8 mouse cellular contexts compared by ENCODE assay signal in the genomic region with DNA sequence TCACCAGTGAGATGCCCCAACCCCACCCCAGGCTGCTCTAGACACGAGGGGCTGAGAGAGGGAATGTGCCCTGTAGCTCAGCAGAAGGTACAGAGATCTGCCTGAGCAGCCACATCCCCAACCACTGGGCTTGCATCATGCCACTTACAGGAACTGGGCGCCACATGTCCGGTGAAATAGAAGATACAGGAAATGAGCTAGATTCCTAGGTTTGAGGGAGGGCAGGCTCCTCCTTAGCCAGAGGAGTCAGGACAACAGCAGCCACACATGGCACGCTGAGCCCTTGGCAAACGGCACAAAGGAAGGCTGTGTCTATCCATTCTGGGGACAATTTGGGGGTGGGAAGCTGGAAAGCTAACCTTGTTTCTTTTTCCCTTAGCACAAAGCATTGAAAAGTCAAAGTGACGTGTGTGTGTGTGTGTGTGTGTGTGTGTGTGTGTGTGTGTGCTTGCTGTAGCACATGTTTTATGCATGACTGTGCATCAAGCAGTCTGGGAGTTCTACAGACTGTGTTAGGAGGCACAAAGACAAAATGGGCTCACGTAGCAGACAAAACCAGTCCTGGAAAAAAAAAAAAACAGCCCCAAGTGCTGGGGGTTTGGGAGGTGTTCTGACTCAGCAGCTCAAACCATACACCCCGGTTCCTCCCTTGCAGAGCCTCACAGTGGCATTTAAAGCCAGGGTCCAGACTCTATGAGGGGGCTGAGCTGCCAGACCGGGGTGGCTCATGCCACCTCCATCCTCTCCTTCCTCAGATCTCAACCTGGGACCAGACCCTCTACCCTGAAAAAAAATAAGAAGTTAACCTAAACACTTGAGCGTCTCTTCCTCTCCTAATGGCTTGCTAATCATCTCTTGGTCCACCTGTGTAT.
DNase-seq lines count a peak whose midpoint lies in the region; ATAC-seq and TF ChIP-seq lines count a peak whose summit lies in the region.

No protein-coding gene starts in this region.

- no peaks in the 10 kb centered on the region for H3K4me1 ChIP-seq in heart, postnatal 0 days (ENCODE audit: control insufficient read depth, insufficient read depth)
- no peaks in the 10 kb centered on the region for H3K4me1 ChIP-seq in heart, embryonic 12.5 days (replicated peaks)
- H3K4me1 ChIP-seq in hindbrain, embryonic 13.5 days (replicated peaks): peaks cover 20% of the 10 kb centered on the region
- no peaks in the 10 kb centered on the region for H3K4me1 ChIP-seq in limb, embryonic 11.5 days (ENCODE audit: control insufficient read depth, insufficient read depth, low read length)
- peaks cover 11% of the 10 kb centered on the region for H3K4me1 ChIP-seq in midbrain, embryonic 14.5 days (ENCODE audit: control insufficient read depth, insufficient read depth, low read length)

- no peaks in the 10 kb centered on the region for H3K36me3 ChIP-seq in heart, postnatal 0 days (replicated peaks; ENCODE audit: control insufficient read depth, insufficient read depth, low read length)
- H3K36me3 ChIP-seq in heart, embryonic 12.5 days: no peaks in the 10 kb centered on the region
- H3K36me3 ChIP-seq in hindbrain, embryonic 13.5 days: no peaks in the 10 kb centered on the region
- H3K36me3 ChIP-seq in limb, embryonic 11.5 days (ENCODE audit: control insufficient read depth, insufficient read depth, low read length): no peaks in the 10 kb centered on the region
- H3K36me3 ChIP-seq in midbrain, embryonic 14.5 days (ENCODE audit: control insufficient read depth, insufficient read depth, low read length): no peaks in the 10 kb centered on the region

- TF ChIP-seq EP300 in heart, postnatal 0 days (IDR thresholded peaks at IDR 0.05; ENCODE audit: low read depth): no peak

- H3K4me2 ChIP-seq in heart, postnatal 0 days (ENCODE audit: low read depth, low read length): no peak overlapping the region
- H3K4me2 ChIP-seq in heart, embryonic 12.5 days: no peak overlapping the region
- no peak overlapping the region for H3K4me2 ChIP-seq in hindbrain, embryonic 13.5 days
- no peak overlapping the region for H3K4me2 ChIP-seq in limb, embryonic 11.5 days (ENCODE audit: low read depth, severe bottlenecking)
- no peak overlapping the region for H3K4me2 ChIP-seq in midbrain, embryonic 14.5 days (ENCODE audit: low read length)

- peak; percentile 60 for ATAC-seq in heart, postnatal 0 days (ENCODE audit: insufficient read depth, low read depth)
- ATAC-seq in heart, embryonic 12.5 days (ENCODE audit: insufficient number of reproducible peaks, low FRiP score): no peak
- peak; percentile 87 for ATAC-seq in hindbrain, embryonic 13.5 days (ENCODE audit: low FRiP score)
- ATAC-seq in limb, embryonic 11.5 days (ENCODE audit: insufficient number of reproducible peaks, low FRiP score, low TSS enrichment, low read depth): no peak
- peak; percentile 84 for ATAC-seq in midbrain, embryonic 14.5 days (ENCODE audit: low FRiP score, low TSS enrichment)

- H3K27ac ChIP-seq in heart, postnatal 0 days (ENCODE audit: low read depth): no peak overlapping the region
- H3K27ac ChIP-seq in heart, embryonic 12.5 days (ENCODE audit: poor library complexity, severe bottlenecking): no peak overlapping the region
- H3K27ac ChIP-seq in hindbrain, embryonic 13.5 days: peak overlapping the region; percentile 48; the same call in 1 of the 2 replicates
- H3K27ac ChIP-seq in limb, embryonic 11.5 days (replicated peaks; ENCODE audit: low read depth, low read length): no peak overlapping the region
- H3K27ac ChIP-seq in midbrain, embryonic 14.5 days (replicated peaks; ENCODE audit: low read depth, low read length): 0 out of 2 replicates have a peak overlapping the region, but pooled peaks have one; percentile 27

- no peak for DNase-seq in heart, postnatal 0 days (ENCODE audit: low spot score)
- DNase-seq in embryo, embryonic 10.5 days (ENCODE audit: low spot score): peak; percentile 56
- peak; percentile 25 for DNase-seq in limb, embryonic 11.5 days (ENCODE audit: low spot score)
- DNase-seq in midbrain, embryonic 14.5 days: peak; percentile 71
- no peak for DNase-seq in urinary bladder, adult 18-20 months (ENCODE audit: low spot score in 2 of 2)
- no peak for DNase-seq in urinary bladder, postnatal 4 days (ENCODE audit: low spot score in 2 of 2)

- H3K9me3 ChIP-seq in heart, postnatal 0 days (replicated peaks; ENCODE audit: control insufficient read depth, low read length): no peaks in the 10 kb centered on the region
- no peaks in the 10 kb centered on the region for H3K9me3 ChIP-seq in heart, embryonic 12.5 days (replicated peaks)
- no peaks in the 10 kb centered on the region for H3K9me3 ChIP-seq in hindbrain, embryonic 13.5 days
- no peaks in the 10 kb centered on the region for H3K9me3 ChIP-seq in limb, embryonic 11.5 days (ENCODE audit: control insufficient read depth, low read length)
- no peaks in the 10 kb centered on the region for H3K9me3 ChIP-seq in midbrain, embryonic 14.5 days (ENCODE audit: control insufficient read depth, low read length)

- H3K9ac ChIP-seq in heart, postnatal 0 days (replicated peaks; ENCODE audit: low read depth, low read length): no peak overlapping the region
- H3K9ac ChIP-seq in heart, embryonic 12.5 days: no peak overlapping the region
- H3K9ac ChIP-seq in hindbrain, embryonic 13.5 days: no peak overlapping the region
- no peak overlapping the region for H3K9ac ChIP-seq in limb, embryonic 11.5 days (ENCODE audit: low read length)
- no peak overlapping the region for H3K9ac ChIP-seq in midbrain, embryonic 14.5 days (replicated peaks; ENCODE audit: low read length)

- H3K4me3 ChIP-seq in heart, postnatal 0 days (ENCODE audit: low read depth, low read length): no peak overlapping the region
- no peak overlapping the region for H3K4me3 ChIP-seq in heart, embryonic 12.5 days
- no peak overlapping the region for H3K4me3 ChIP-seq in hindbrain, embryonic 13.5 days
- H3K4me3 ChIP-seq in limb, embryonic 11.5 days (ENCODE audit: low read depth, low read length): no peak overlapping the region
- no peak overlapping the region for H3K4me3 ChIP-seq in midbrain, embryonic 14.5 days (replicated peaks; ENCODE audit: low read depth, low read length)

- H3K27me3 ChIP-seq in heart, postnatal 0 days (ENCODE audit: control insufficient read depth, insufficient read depth, low read length): 0 out of 2 replicates have a peak, but pooled peaks cover 3% of the 10 kb centered on the region
- no peaks in the 10 kb centered on the region for H3K27me3 ChIP-seq in heart, embryonic 12.5 days (replicated peaks)
- H3K27me3 ChIP-seq in hindbrain, embryonic 13.5 days: no peaks in the 10 kb centered on the region
- H3K27me3 ChIP-seq in limb, embryonic 11.5 days (ENCODE audit: control insufficient read depth, insufficient read depth, low read length): no peaks in the 10 kb centered on the region
- no peaks in the 10 kb centered on the region for H3K27me3 ChIP-seq in midbrain, embryonic 14.5 days (ENCODE audit: control insufficient read depth, insufficient read depth, low read length)

- 56% methylated on average over 10 of the region's 10 CpGs for WGBS in heart, postnatal 0 days
- WGBS in heart, embryonic 12.5 days: 57% methylated on average over 10 of the region's 10 CpGs
- 29% methylated on average over 10 of the region's 10 CpGs for WGBS in hindbrain, embryonic 13.5 days
- 73% methylated on average over 10 of the region's 10 CpGs for WGBS in limb, embryonic 11.5 days
- WGBS in midbrain, embryonic 14.5 days: 26% methylated on average over 10 of the region's 10 CpGs

- TF ChIP-seq CTCF in heart, postnatal 0 days (IDR thresholded peaks at IDR 0.05; ENCODE audit: low read depth): no peak

Comparison
In these comparisons a context has a peak if more than half of its experiments do, and no peak if none do; other contexts are left out.
1. ATAC-seq: peak in heart, postnatal 0 days (single experiment), hindbrain, embryonic 13.5 days (single experiment) and midbrain, embryonic 14.5 days (single experiment); none in heart, embryonic 12.5 days (single experiment) and limb, embryonic 11.5 days (single experiment).
2. DNase-seq: peak in embryo, embryonic 10.5 days (single experiment), limb, embryonic 11.5 days (single experiment) and midbrain, embryonic 14.5 days (single experiment); none in heart, postnatal 0 days (single experiment), urinary bladder, adult 18-20 months (0 of 2) and urinary bladder, postnatal 4 days (0 of 2).
3. H3K27ac ChIP-seq: peak in hindbrain, embryonic 13.5 days (single experiment) and midbrain, embryonic 14.5 days (single experiment); none in heart, postnatal 0 days (single experiment), heart, embryonic 12.5 days (single experiment) and limb, embryonic 11.5 days (single experiment).